Mouse (Mus musculus) erythroid progenitor cell, adult 5-6 weeks (primary cell): ENCODE measurements around the gene Gm3573. TPM values are rescaled to one million over a fixed set of nuclear protein-coding genes. Genes with fewer than 3 reads are reported as not detected.
"Not testable (repeated sequence)": the region's sequence is repeated elsewhere in the genome, so short reads cannot be mapped to it uniquely, and the experiment has no call there.

Experiments used
- ATAC-seq: replicated peaks from 2 replicates; pipeline ENCODE4 v1.8.0; 2016; ENCODE audit warnings: moderate number of reproducible peaks, mild to moderate bottlenecking, moderate TSS enrichment, inconsistent platforms; ENCODE audit not compliant: poor library complexity, low FRiP score, severe bottlenecking
- total RNA-seq, 2 experiments: library from RNA; stranded (forward) in 1 of 2; stranded (reverse) in 1 of 2; fragments of 150-400 nt in 1 of 2; fragments of 186-747, 209-891 nt in 1 of 2; gene quantifications; 2 replicates each; pipeline versions ENCODE4 v1.2.3 to v1.2.4; 2015 to 2017; ENCODE audit warnings: low replicate concordance in 2 of 2

Gm3573 gene
- total RNA-seq (2015; ENCODE audit: low replicate concordance) = not detected in 2 replicates
- not detected in 2 replicates for total RNA-seq (2017; ENCODE audit: low replicate concordance)

- not testable (repeated sequence) for ATAC-seq
Observed at GRCm38 (mm10) chr14:42190691-42191090, at the start of gene Gm3573. Gm3573 (minus strand) TSS chr14:42190791.

- not testable (repeated sequence) for ATAC-seq
Observed at GRCm38 (mm10) chr14:42216766-42217537, 26.4 kb upstream of the Gm3573 start.

GRCm38 (mm10) chr14:42183936-42184335, 6.7 kb downstream of the Gm3573 start:
- not testable (repeated sequence) for ATAC-seq

- ATAC-seq = not testable (repeated sequence)
Observed at GRCm38 (mm10) chr14:42162522-42162921, 28.1 kb downstream of the Gm3573 start, which contains the start of gene Gm17027. Gm17027 (minus strand) TSS chr14:42162622.

Other genes with a start within 250 kb of the Gm3573 start
- not detected in 2 replicates for gene 1700024B05Rik, start 246.8 kb downstream of the Gm3573 start, total RNA-seq (2015; ENCODE audit: low replicate concordance)
- not detected in 2 replicates for gene 1700024B05Rik, start 246.8 kb downstream of the Gm3573 start, total RNA-seq (2017; ENCODE audit: low replicate concordance)
- not detected in 2 replicates for gene Gm6401, start 222.9 kb downstream of the Gm3573 start, total RNA-seq (2015; ENCODE audit: low replicate concordance)
- gene Gm6401, start 222.9 kb downstream of the Gm3573 start, total RNA-seq (2017; ENCODE audit: low replicate concordance) = not detected in 2 replicates
- not detected in 2 replicates for gene Gm3543, start 207.5 kb downstream of the Gm3573 start, total RNA-seq (2015; ENCODE audit: low replicate concordance)
- gene Gm3543, start 207.5 kb downstream of the Gm3573 start, total RNA-seq (2017; ENCODE audit: low replicate concordance) = not detected in 2 replicates
- not detected in 2 replicates for gene Gm7951, start 73.4 kb downstream of the Gm3573 start, total RNA-seq (2015; ENCODE audit: low replicate concordance)
- gene Gm7951, start 73.4 kb downstream of the Gm3573 start, total RNA-seq (2017; ENCODE audit: low replicate concordance) = not detected in 2 replicates
- not detected in 2 replicates for gene Gm17027, start 28.2 kb downstream of the Gm3573 start, total RNA-seq (2015; ENCODE audit: low replicate concordance)
- not detected in 2 replicates for gene Gm17027, start 28.2 kb downstream of the Gm3573 start, total RNA-seq (2017; ENCODE audit: low replicate concordance)
- not detected in 2 replicates for gene Gm17026, start 69.3 kb upstream of the Gm3573 start, total RNA-seq (2015; ENCODE audit: low replicate concordance)
- gene Gm17026, start 69.3 kb upstream of the Gm3573 start, total RNA-seq (2017; ENCODE audit: low replicate concordance) = not detected in 2 replicates
- gene Gm9611, start 106.6 kb upstream of the Gm3573 start, total RNA-seq (2015; ENCODE audit: low replicate concordance) = not detected in 2 replicates
- gene Gm9611, start 106.6 kb upstream of the Gm3573 start, total RNA-seq (2017; ENCODE audit: low replicate concordance) = not detected in 2 replicates
- gene Gm7995, start 119.4 kb upstream of the Gm3573 start, total RNA-seq (2015; ENCODE audit: low replicate concordance) = not detected in 2 replicates
- not detected in 2 replicates for gene Gm7995, start 119.4 kb upstream of the Gm3573 start, total RNA-seq (2017; ENCODE audit: low replicate concordance)
- gene Gm8005, start 248.9 kb upstream of the Gm3573 start, total RNA-seq (2015; ENCODE audit: low replicate concordance) = not detected in 2 replicates
- not detected in 2 replicates for gene Gm8005, start 248.9 kb upstream of the Gm3573 start, total RNA-seq (2017; ENCODE audit: low replicate concordance)